Mouse (Mus musculus) 416B (cell line): Measurements from ENCODE around the gene Gm44503.

Experiments used
- DNase-seq: peaks from one replicate; pipeline ENCODE4 v3.0.0; 2011; ENCODE audit warnings: low read depth

Gene Gm44503

GRCm38 (mm10) chr9:72972984-72973383 lies 14.3 kb downstream of the Gm44503 start:
- no peak for DNase-seq

- DNase-seq: peak; percentile 79
Observed at GRCm38 (mm10) chr9:72974734-72975133, 16.1 kb downstream of the Gm44503 start.

GRCm38 (mm10) chr9:72975242-72975641 lies 16.6 kb downstream of the Gm44503 start:
- no peak for DNase-seq

- DNase-seq: no peak
Observed at GRCm38 (mm10) chr9:72983066-72983465, 24.4 kb downstream of the Gm44503 start.

- peak; percentile 98 for DNase-seq
Observed at GRCm38 (mm10) chr9:72985250-72986220, 26.9 kb downstream of the Gm44503 start, which contains the start of the genes Ccpg1os and Ccpg1. Gene Ccpg1os (minus strand): TSS chr9:72985382. Gene Ccpg1 (plus strand): TSS chr9:72985429.

- DNase-seq: no peak
Observed at GRCm38 (mm10) chr9:72987703-72988102, 29.1 kb downstream of the Gm44503 start.

- DNase-seq: no peak
Observed at GRCm38 (mm10) chr9:72988706-72989105, 30.1 kb downstream of the Gm44503 start.

GRCm38 (mm10) chr9:72991420-72991819 lies 32.8 kb downstream of the Gm44503 start:
- peak; percentile 70 for DNase-seq

- no peak for DNase-seq
Observed at GRCm38 (mm10) chr9:72992576-72992975, 33.9 kb downstream of the Gm44503 start.

GRCm38 (mm10) chr9:72996167-72996566 lies 37.5 kb downstream of the Gm44503 start:
- DNase-seq: no peak

GRCm38 (mm10) chr9:72996806-72997205 lies 38.2 kb downstream of the Gm44503 start:
- no peak for DNase-seq

GRCm38 (mm10) chr9:73000487-73000886 lies 41.8 kb downstream of the Gm44503 start:
- DNase-seq: peak; percentile 32

GRCm38 (mm10) chr9:73001314-73002011 lies 42.8 kb downstream of the Gm44503 start:
- DNase-seq: no peak

- no peak for DNase-seq
Observed at GRCm38 (mm10) chr9:73002177-73002576, 43.5 kb downstream of the Gm44503 start.

- no peak for DNase-seq
Observed at GRCm38 (mm10) chr9:73004076-73004475, 45.4 kb downstream of the Gm44503 start.

GRCm38 (mm10) chr9:73005106-73005505 lies 46.5 kb downstream of the Gm44503 start:
- DNase-seq: no peak

GRCm38 (mm10) chr9:73006175-73006574 lies 47.5 kb downstream of the Gm44503 start:
- DNase-seq: peak; percentile 26

GRCm38 (mm10) chr9:73008384-73008783 lies 49.7 kb downstream of the Gm44503 start:
- DNase-seq: peak; percentile 49

GRCm38 (mm10) chr9:73012629-73013028 lies 54.0 kb downstream of the Gm44503 start:
- DNase-seq: no peak

GRCm38 (mm10) chr9:73014724-73015123 lies 56.1 kb downstream of the Gm44503 start:
- DNase-seq: no peak

- no peak for DNase-seq
Observed at GRCm38 (mm10) chr9:73019841-73020240, 61.2 kb downstream of the Gm44503 start.

GRCm38 (mm10) chr9:73020566-73021097 lies 62.0 kb downstream of the Gm44503 start:
- DNase-seq: no peak
